In genomic region chr10:87325769-87326168, GRCm38 (mm10) we compare ENCODE assay signal across 18 mouse cellular contexts.
DNase-seq lines count a peak whose midpoint lies in the region; ATAC-seq and TF ChIP-seq lines count a peak whose summit lies in the region.
"Had no signal": no experiment of that assay in that cellular context is flagged by ENCODE, and none has a peak within 500 bp of the region (broad histone marks: within the 10 kb centered on the region; RNA-seq: fewer than 3 reads in every experiment).

No protein-coding gene starts in this region.

- no peak for DNase-seq in neural tube, embryonic 10.5 days (ENCODE audit: extremely low spot score, low spot score)
- peak; percentile 51 for DNase-seq in forebrain, embryonic 14.5 days (ENCODE audit: low spot score)
- DNase-seq in hindbrain, postnatal 0 days (ENCODE audit: low spot score), result no peak
- DNase-seq in frontal cortex, postnatal 25 days (ENCODE audit: low spot score in 2 of 2), result no peak
- DNase-seq in embryo, embryonic 10.5 days (ENCODE audit: low spot score), result no peak
- no peak for DNase-seq in layer of hippocampus, postnatal 36 days
- DNase-seq: adrenal gland, adult 8-10 months; cerebellum, adult 11-12 months; cerebellum, postnatal 36 days; kidney, adult 2 months; kidney, postnatal 36 days had no signal

- no peaks in the 10 kb centered on the region for H3K27me3 ChIP-seq in neural tube, embryonic 12.5 days (replicated peaks)
- no peaks in the 10 kb centered on the region for H3K27me3 ChIP-seq in forebrain, embryonic 14.5 days (replicated peaks; ENCODE audit: control insufficient read depth, insufficient read depth, low read length)
- H3K27me3 ChIP-seq in hindbrain, postnatal 0 days (ENCODE audit: insufficient read depth, low read length), result no peaks in the 10 kb centered on the region
- H3K27me3 ChIP-seq: heart, embryonic 12.5 days; liver, embryonic 15.5 days; stomach, embryonic 15.5 days had no signal

- WGBS in neural tube, embryonic 12.5 days, result 43% methylated on average over 6 of the region's 6 CpGs
- WGBS in forebrain, embryonic 14.5 days, result 5% methylated on average over 6 of the region's 6 CpGs
- 40% methylated on average over 6 of the region's 6 CpGs for whole genome bisulfite sequencing in hindbrain, postnatal 0 days

- H3K4me1 ChIP-seq in neural tube, embryonic 12.5 days, result peaks cover 3% of the 10 kb centered on the region; the same call in 1 of the 2 replicates
- H3K4me1 ChIP-seq in forebrain, embryonic 14.5 days (ENCODE audit: control insufficient read depth, insufficient read depth, low read length), result peaks cover 14% of the 10 kb centered on the region
- no peaks in the 10 kb centered on the region for H3K4me1 ChIP-seq in hindbrain, postnatal 0 days (ENCODE audit: insufficient read depth, low read length)
- H3K4me1 ChIP-seq: embryonic facial prominence, embryonic 10.5 days; heart, embryonic 12.5 days; liver, embryonic 15.5 days; stomach, embryonic 15.5 days had no signal

- H3K9ac ChIP-seq in neural tube, embryonic 12.5 days, result no peak overlapping the region
- no peak overlapping the region for H3K9ac ChIP-seq in forebrain, embryonic 14.5 days (ENCODE audit: low read length)
- no peak overlapping the region for H3K9ac ChIP-seq in hindbrain, postnatal 0 days (replicated peaks; ENCODE audit: low read length)
- H3K9ac ChIP-seq: heart, embryonic 12.5 days; liver, embryonic 15.5 days; stomach, embryonic 15.5 days had no signal

- no peak for TF ChIP-seq CTCF in hindbrain, postnatal 0 days (IDR thresholded peaks at IDR 0.05; ENCODE audit: low read depth)

- no peak overlapping the region for H3K27ac ChIP-seq in neural tube, embryonic 12.5 days
- no peak overlapping the region for H3K27ac ChIP-seq in forebrain, embryonic 14.5 days (ENCODE audit: low read depth, low read length)
- H3K27ac ChIP-seq in hindbrain, postnatal 0 days, result 0 out of 2 replicates have a peak overlapping the region, but pooled peaks have one; percentile 9
- H3K27ac ChIP-seq: embryonic facial prominence, embryonic 10.5 days; liver, embryonic 15.5 days; stomach, embryonic 15.5 days had no signal

- H3K9me3 ChIP-seq in neural tube, embryonic 12.5 days, result peaks cover 3% of the 10 kb centered on the region
- H3K9me3 ChIP-seq in forebrain, embryonic 14.5 days (replicated peaks; ENCODE audit: control insufficient read depth, low read length), result no peaks in the 10 kb centered on the region
- H3K9me3 ChIP-seq in hindbrain, postnatal 0 days (ENCODE audit: low read length), result no peaks in the 10 kb centered on the region
- H3K9me3 ChIP-seq: embryonic facial prominence, embryonic 10.5 days; heart, embryonic 12.5 days; liver, embryonic 15.5 days; stomach, embryonic 15.5 days had no signal

- peak overlapping the region; percentile 19 for H3K4me2 ChIP-seq in neural tube, embryonic 12.5 days (replicated peaks)
- H3K4me2 ChIP-seq in forebrain, embryonic 14.5 days (ENCODE audit: low read length), result peak overlapping the region; percentile 33
- H3K4me2 ChIP-seq in hindbrain, postnatal 0 days (ENCODE audit: low read depth, low read length), result peak overlapping the region; percentile 21; the same call in 1 of the 2 replicates
- H3K4me2 ChIP-seq: heart, embryonic 12.5 days; liver, embryonic 15.5 days; stomach, embryonic 15.5 days had no signal

- peak; percentile 74 for ATAC-seq in neural tube, embryonic 12.5 days (ENCODE audit: low FRiP score, low read depth)
- ATAC-seq in forebrain, embryonic 14.5 days, result peak; percentile 50
- no peak for ATAC-seq in hindbrain, postnatal 0 days
- ATAC-seq: lung, postnatal 0 days had no signal

- H3K4me3 ChIP-seq in neural tube, embryonic 12.5 days, result no peak overlapping the region
- H3K4me3 ChIP-seq in forebrain, embryonic 14.5 days (ENCODE audit: low read depth, low read length), result no peak overlapping the region
- no peak overlapping the region for H3K4me3 ChIP-seq in hindbrain, postnatal 0 days (ENCODE audit: low read length)
- H3K4me3 ChIP-seq: embryonic facial prominence, embryonic 10.5 days; heart, embryonic 12.5 days; liver, embryonic 15.5 days; stomach, embryonic 15.5 days had no signal

- no peaks in the 10 kb centered on the region for H3K36me3 ChIP-seq in neural tube, embryonic 12.5 days
- no peaks in the 10 kb centered on the region for H3K36me3 ChIP-seq in forebrain, embryonic 14.5 days (ENCODE audit: control insufficient read depth, insufficient read depth, low read length)
- H3K36me3 ChIP-seq in hindbrain, postnatal 0 days (ENCODE audit: insufficient read depth, low read length), result no peaks in the 10 kb centered on the region
- H3K36me3 ChIP-seq: embryonic facial prominence, embryonic 10.5 days; G1E; heart, embryonic 12.5 days; liver, embryonic 15.5 days; stomach, embryonic 15.5 days had no signal
